Mouse (Mus musculus): ENCODE measurements around the gene Ms4a3.

Ms4a3 gene

DNA sequence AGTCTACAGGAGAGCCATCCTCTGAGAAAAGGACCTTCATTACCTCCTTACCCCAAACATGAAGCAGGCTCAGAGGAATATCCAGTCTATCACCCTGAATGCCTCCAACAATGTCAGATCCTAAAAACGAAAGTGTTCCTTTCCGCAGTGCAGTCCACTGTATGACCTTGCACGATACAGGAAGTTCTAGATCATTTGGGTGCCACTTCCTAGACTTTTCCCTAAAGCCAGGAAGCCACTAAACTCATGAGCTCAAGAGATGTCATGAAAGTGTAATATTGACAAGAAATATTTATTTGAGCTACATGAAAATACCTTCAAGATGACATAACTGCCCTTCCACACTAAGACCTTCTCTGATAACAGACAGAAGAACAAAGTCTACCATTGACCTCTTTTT is 39.3 kb downstream of the Ms4a3 start:
- in situ Hi-C loops (cut with MboI; ENCODE audit: low sequenced_read_pairs): loop anchor here (5.0 to 25.0 kb wide), 3 partner anchors 249 to 417 kb away; no protein-coding TSS in a partner anchor

DNA sequence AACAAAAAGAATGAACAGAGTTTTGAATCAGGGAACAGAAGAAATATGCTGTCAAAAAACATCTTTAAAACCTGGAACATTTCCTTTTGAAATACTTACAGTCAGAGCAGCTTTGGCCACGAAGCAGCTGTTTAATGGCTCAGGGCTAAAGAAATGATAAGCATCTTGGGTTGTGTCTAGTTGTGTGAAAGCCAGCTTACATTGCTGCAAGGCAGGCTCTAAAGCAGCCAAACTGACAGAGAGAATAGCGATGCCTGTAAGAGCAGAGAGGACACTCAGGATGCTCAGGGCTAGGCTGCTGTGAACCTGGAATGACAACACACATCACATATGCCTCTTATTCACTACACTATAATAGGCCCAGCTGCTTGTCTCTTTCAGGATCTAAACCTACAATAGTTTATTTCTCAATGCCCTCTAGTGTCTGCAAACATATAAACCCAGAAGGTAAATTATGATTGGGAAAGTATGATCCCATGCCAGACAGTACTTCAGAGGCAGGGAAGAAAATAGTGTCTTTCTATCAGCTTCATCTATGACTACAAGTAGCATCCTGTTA is 50.7 kb downstream of the Ms4a3 start:
- in situ Hi-C loops (cut with MboI; ENCODE audit: low sequenced_read_pairs): no loop called here

DNA sequence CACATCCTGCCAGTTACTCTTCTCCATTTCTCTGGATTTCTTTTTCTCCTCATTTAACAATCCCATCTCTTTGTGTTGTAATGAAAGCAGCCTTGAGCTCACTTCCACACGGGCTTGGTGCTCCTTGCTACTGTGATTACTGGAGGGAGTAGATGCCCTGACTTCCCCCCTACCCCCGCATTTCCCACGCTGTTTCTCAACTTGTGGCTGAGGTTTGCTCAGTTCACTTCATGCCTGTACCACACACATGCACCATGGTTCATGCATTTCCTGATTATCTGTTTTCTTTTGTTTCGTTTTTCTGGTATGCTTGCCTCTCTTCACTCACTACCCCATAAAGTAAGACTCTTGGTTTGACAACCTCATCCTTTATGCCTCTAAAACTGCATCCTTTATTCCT is 51.4 kb downstream of the Ms4a3 start:
- in situ Hi-C loops (cut with MboI; ENCODE audit: low sequenced_read_pairs): no loop called here
